Mouse (Mus musculus): ENCODE data around the gene Sh2b3. TPM values are rescaled to one million over a fixed set of nuclear protein-coding genes. Genes with fewer than 3 reads are reported as not detected.
"Not testable (repeated sequence)": the region's sequence is repeated elsewhere in the genome, so short reads cannot be mapped to it uniquely, and the experiment has no call there.

Gene Sh2b3
- polyA plus RNA-seq, 1 experiment from 2014 or later: 5.9 TPM

DNA sequence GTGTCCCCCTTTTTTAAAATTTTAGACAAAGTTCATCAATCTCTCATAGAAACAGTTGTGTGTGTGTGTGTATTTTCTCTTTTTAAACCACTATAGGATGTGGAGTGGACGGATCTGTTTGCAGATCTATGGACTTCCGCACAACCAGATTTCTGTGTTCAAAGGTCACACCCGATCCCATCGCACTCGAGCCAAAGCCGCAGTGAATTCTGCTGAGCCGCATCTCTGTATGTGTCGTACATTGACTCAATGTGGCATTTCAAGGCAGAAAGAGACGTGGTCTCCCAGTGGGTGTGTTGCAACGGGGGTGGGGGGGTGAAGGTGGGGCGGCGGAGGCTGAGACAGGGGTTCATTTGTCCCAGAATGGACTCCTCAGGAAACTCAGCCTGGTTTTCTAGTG, 21.0 kb upstream of the Sh2b3 start:
- H3K4me2 ChIP-seq (replicated peaks): no peak overlapping the region
- no peak for ATAC-seq (replicated peaks)
- H3K9ac ChIP-seq (replicated peaks): no peak overlapping the region
- H3K36me3 ChIP-seq: peaks cover 26% of the 10 kb centered on the region; the same call in 1 of the 2 replicates
- no peaks in the 10 kb centered on the region for H3K9me3 ChIP-seq
- no peak overlapping the region for H3K27ac ChIP-seq (replicated peaks)
- H3K4me3 ChIP-seq: no peak overlapping the region
- H3K27me3 ChIP-seq: no peaks in the 10 kb centered on the region
- peaks cover 16% of the 10 kb centered on the region for H3K4me1 ChIP-seq
- 90% methylated on average over 12 of the region's 12 CpGs for WGBS

DNA sequence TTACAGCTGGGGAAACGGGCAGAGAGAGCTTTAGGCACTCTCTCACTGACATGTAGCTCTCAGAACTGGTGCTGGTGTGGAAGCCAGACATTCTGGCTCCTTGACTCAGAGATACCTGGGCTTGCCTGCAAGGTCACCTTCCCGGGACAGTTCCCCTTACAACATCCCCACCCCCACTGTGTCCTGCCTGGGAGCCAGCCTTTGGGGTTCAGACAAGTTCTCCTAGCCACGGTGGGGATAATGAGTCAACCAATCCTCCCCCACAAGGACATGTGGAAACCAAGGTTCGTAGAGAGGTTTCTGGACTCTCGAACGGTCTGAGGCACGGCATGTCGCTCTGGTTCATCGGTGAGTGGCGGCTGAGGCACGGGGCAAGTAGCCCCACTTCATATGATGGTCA, 19.3 kb upstream of the Sh2b3 start:
- H3K4me2 ChIP-seq (replicated peaks): no peak overlapping the region
- no peak overlapping the region for H3K27ac ChIP-seq (replicated peaks)
- H3K4me1 ChIP-seq: peaks cover 17% of the 10 kb centered on the region
- peaks cover 41% of the 10 kb centered on the region for H3K36me3 ChIP-seq
- WGBS: 90% methylated on average over 11 of the region's 11 CpGs
- H3K4me3 ChIP-seq: no peak overlapping the region
- H3K9ac ChIP-seq (replicated peaks): no peak overlapping the region
- H3K27me3 ChIP-seq: no peaks in the 10 kb centered on the region
- ATAC-seq (replicated peaks): no peak
- no peaks in the 10 kb centered on the region for H3K9me3 ChIP-seq

DNA sequence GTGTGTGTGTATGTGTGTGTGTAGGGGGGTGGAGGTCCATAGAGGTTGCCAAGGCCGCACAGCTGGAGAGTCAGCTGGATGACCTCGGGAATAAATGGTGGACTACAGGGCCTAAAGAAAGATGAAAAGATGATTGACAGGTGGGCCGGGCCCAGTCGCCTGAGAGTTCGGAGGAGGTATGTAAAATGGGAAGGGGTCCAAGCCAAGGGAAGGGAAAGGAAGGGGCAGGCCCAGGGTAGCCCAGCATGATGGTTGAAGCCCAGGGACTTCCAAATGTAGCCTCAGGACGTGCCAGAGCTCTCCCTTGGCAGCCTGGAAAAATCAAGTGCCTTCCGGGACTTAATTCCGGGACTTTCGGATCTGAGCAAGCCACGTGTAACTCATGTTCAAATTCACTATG, 17.3 kb upstream of the Sh2b3 start:
- ATAC-seq (replicated peaks): no peak
- WGBS: 42% methylated on average over 10 of the region's 10 CpGs
- H3K27ac ChIP-seq (replicated peaks): 0 out of 2 replicates have a peak overlapping the region, but pooled peaks have one; percentile 27

DNA sequence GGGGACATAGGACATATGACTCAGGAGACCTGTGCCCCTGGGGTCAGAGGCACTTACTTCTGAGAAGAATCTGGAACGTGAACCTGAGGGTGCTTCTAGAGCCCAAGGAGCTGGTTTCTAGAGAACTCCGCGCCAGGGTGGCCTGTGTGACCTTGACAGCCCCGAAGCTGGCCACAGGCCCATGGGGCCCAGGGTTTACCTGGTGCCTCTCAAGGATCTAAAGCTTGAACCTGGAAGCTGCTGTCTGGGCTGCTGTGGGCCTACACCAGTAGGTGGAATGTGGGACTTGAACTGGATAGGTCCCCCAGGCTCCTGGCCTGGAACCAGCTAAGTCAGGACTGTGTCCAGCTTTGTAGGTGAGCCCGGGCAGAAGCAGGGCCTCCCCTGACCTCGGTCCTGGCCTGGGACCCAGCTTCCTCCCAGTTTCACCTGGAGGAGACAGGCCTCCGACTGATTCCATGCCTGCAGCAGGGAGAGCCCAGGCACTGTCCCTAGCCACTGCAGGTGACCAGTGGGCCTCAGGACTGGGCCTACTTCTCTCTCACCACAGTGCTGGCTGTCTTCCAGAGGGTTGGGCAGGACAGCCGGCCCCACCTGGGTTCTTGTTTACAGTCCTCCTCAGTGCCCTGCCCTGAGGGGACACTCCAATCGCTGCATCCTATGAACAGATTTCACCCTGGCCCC, 16.1 kb upstream of the Sh2b3 start:
- Histone ChIP-seq H3K9ac (replicated peaks) (no peak overlapping the region), H3K4me2 (replicated peaks) (no peak overlapping the region), H3K27ac (replicated peaks) (no peak overlapping the region), H3K4me1 (peaks cover 42% of the 10 kb centered on the region), H3K9me3 (no peaks in the 10 kb centered on the region), H3K4me3 (no peak overlapping the region), H3K36me3 (peaks cover 33% of the 10 kb centered on the region), H3K27me3 (no peaks in the 10 kb centered on the region)
- WGBS: 88% methylated on average over 9 of the region's 9 CpGs
- ATAC-seq (replicated peaks): no peak

More for the DNA sequence above, 17.3 kb upstream of the Sh2b3 start:
- H3K36me3 ChIP-seq: peaks cover 33% of the 10 kb centered on the region
- H3K4me3 ChIP-seq: no peak overlapping the region
- no peaks in the 10 kb centered on the region for H3K27me3 ChIP-seq
- H3K4me2 ChIP-seq (replicated peaks): no peak overlapping the region
- no peak overlapping the region for H3K9ac ChIP-seq (replicated peaks)
- no peaks in the 10 kb centered on the region for H3K9me3 ChIP-seq
- peaks cover 37% of the 10 kb centered on the region for H3K4me1 ChIP-seq

DNA sequence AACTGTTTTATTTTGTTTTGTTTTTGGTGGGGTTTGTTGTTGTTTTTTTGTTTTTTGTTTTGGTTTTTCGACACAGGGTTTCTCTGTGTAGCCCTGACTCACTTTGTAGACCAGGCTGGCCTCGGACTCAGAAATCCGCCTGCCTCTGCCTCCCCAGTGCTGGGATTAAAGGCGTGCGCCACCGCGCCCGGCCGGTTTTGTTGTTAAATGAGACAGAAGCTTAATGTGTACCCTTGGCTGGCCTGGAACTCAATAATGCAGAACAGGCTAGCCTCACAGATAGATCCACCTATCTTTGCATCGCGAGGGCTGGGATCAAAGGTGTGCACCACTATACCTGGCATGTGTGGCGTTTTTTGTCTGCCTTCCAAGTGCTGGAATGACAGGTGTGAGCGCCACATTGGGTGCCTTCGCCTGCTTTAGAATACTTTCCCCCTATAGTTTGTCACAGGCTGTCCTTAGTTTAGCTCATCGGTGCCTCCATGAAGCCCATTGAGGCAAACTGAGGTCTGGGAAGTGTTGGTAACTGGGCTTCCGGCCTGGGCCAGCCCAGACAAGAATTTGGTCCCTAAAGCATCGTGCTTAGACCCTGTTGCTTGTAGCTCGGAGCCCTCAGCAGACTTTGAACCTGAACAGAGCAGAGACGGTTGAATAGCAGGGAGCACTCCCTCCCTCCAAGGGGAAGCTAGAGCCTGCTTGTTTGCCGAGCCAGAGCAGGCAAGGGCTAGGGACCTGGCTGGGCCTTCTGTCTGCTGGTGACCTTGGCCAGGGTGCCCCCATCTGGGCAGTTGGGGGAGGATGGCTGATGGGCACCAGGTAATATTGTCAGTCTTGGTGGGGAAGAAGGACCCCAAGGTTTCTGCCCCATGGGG, 12.3 kb upstream of the Sh2b3 start:
- H3K27me3 ChIP-seq: no peaks in the 10 kb centered on the region
- H3K9me3 ChIP-seq: no peaks in the 10 kb centered on the region
- WGBS: 39% methylated on average over 20 of the region's 20 CpGs
- peaks cover 46% of the 10 kb centered on the region for H3K4me1 ChIP-seq
- H3K27ac ChIP-seq (replicated peaks): 0 out of 2 replicates have a peak overlapping the region, but pooled peaks have one; percentile 5
- peaks cover 27% of the 10 kb centered on the region for H3K36me3 ChIP-seq
- H3K4me2 ChIP-seq (replicated peaks): peak overlapping the region; percentile 54
- H3K4me3 ChIP-seq: peak overlapping the region; percentile 78
- peak overlapping the region; percentile 73 for H3K9ac ChIP-seq (replicated peaks)
- no peak for ATAC-seq (replicated peaks)

DNA sequence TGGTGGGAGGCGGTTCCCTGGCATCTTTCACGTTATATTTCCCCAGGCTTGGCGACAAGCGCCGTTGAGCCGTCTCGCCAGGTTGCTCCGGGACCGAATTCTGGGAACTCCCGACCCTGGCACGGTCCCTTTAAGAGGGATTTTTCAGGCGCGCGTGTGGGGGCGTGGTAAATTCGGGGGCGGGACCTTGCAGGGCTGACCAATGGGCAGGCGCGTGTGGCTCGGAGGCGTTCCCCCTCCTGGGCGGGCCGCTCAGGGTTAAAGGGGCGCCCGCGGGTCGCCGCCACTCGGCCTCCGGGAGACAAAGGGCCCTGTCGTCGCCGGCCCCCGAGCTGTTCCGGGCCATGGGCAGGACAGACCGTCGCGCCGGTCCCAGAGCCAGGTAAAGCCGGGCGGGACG, 11.3 kb upstream of the Sh2b3 start, which contains the start of gene Pheta1:
Gene Pheta1, plus strand, starts transcription at position 242 of the 400 bp plus-strand sequence.
- peak; percentile 91 for ATAC-seq (replicated peaks)
- H3K9me3 ChIP-seq: no peaks in the 10 kb centered on the region
- WGBS: 0% methylated on average over 42 of the region's 42 CpGs

DNA sequence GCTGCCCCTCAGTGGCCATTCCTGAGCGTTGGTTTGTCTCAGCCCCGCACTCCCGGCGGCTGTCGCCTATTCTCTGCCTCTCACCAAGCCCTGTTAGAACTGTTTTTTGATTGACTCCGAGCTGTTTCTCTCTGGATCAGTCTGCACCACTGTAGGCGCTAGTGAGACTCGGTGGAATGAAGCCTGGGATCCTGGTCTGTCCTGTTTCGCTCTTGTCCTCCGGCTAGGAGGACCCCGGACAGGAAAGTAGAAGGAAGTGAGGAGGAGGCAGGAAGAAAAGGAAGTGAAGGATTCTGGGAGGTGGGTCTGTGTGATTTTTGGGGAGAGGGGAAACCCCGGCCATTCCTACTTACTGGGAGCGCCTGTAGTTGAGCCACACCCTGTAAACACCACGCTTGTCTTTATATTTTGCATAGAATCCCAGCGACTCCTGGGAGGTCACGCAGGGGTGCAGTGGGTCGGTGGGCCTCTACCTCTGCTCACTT, 10.6 kb upstream of the Sh2b3 start:
- under 1% methylated on average over 17 of the region's 17 CpGs for WGBS
- ATAC-seq (replicated peaks): peak; percentile 24; the same call in 1 of the 2 replicates

More for the DNA sequence above, 11.3 kb upstream of the Sh2b3 start, which contains the start of gene Pheta1:
- Histone ChIP-seq H3K36me3 (peaks cover 21% of the 10 kb centered on the region), H3K9ac (replicated peaks) (peak within 1 kb of the TSS; percentile 73), H3K4me1 (peaks cover 37% of the 10 kb centered on the region), H3K4me2 (replicated peaks) (peak within 1 kb of the TSS; percentile 54), H3K27ac (replicated peaks) (peak within 1 kb of the TSS; percentile 62), H3K4me3 (peak within 1 kb of the TSS; percentile 78), H3K27me3 (peaks cover 7% of the 10 kb centered on the region)

DNA sequence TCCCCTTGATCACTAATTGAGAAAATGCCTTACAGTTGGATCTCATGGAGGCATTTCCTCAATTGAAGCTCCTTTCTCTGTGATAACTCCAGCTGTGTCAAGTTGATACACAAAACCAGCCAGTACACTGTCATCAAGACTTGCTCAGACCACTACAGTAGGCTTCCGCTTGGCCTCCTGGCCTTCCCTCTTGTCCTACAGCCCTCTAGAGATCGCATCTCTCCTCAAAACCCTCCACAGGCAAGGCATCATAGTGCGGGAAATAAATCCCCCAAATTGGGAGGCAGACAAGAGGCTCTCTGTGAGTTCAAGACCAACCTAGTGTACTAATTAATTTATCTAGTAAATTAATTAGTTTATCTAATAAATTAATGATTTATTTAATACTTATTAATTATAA, 9.8 kb upstream of the Sh2b3 start:
- peaks cover 13% of the 10 kb centered on the region for H3K27me3 ChIP-seq
- ATAC-seq (replicated peaks); H3K27ac ChIP-seq (replicated peaks); H3K4me2 ChIP-seq (replicated peaks); H3K4me3 ChIP-seq; H3K36me3 ChIP-seq; H3K9me3 ChIP-seq; H3K9ac ChIP-seq (replicated peaks): not testable (repeated sequence)
- 75% methylated on average over 3 of the region's 3 CpGs for WGBS
- peaks cover 48% of the 10 kb centered on the region for H3K4me1 ChIP-seq

More for the DNA sequence above, 10.6 kb upstream of the Sh2b3 start:
- Histone ChIP-seq H3K36me3 (peaks cover 16% of the 10 kb centered on the region), H3K4me2 (replicated peaks) (peak overlapping the region; percentile 54), H3K4me1 (peaks cover 41% of the 10 kb centered on the region), H3K4me3 (peak overlapping the region; percentile 78), H3K27ac (replicated peaks) (peak overlapping the region; percentile 62), H3K9ac (replicated peaks) (peak overlapping the region; percentile 73), H3K27me3 (peaks cover 13% of the 10 kb centered on the region), H3K9me3 (no peaks in the 10 kb centered on the region)

DNA sequence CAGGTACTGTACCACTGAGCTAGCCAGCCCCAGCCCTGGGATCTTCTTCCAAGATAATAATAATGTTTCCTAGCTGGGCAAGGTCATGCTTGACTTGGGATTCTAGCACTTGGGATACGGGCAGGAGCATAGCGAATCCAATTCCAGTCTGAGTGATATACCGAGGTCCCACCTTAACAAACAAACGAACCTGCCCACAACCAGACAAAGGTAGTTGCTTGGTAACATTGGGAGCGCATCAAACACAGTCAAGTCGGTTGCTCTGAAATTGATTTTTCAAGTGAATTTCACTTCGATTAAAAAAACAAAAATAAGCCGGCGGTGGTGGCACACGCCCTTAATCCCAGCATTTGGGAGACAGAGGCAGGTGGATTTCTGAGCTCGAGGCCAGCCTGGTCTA, 8.9 kb upstream of the Sh2b3 start:
- 84% methylated on average over 11 of the region's 11 CpGs for WGBS
- Histone ChIP-seq H3K4me1 (peaks cover 43% of the 10 kb centered on the region), H3K9ac (replicated peaks) (no peak overlapping the region), H3K4me3 (no peak overlapping the region), H3K27ac (replicated peaks) (no peak overlapping the region), H3K4me2 (replicated peaks) (no peak overlapping the region), H3K9me3 (no peaks in the 10 kb centered on the region), H3K27me3 (peaks cover 18% of the 10 kb centered on the region), H3K36me3 (no peaks in the 10 kb centered on the region)
- ATAC-seq (replicated peaks): no peak

DNA sequence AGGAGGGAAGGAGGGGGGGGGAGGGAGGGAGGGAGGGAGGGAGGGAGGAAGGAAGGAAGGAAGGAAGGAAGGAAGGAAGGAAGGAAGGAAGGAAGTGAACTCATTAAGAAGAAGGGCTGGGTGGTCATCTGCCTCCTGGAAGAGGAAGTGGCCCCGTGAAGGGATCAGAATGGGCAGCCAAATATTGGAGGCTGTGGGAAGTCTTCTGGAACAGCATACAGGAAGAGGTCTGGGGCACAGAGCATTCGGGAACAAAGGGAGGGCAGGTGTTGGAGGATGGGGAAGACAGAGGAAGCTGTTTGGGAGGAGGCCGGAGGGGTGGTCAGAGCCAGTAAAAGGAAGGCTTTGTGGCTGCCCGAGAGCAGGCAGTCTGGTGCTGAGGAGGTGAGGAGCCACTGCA, 7.9 kb upstream of the Sh2b3 start:
- Histone ChIP-seq H3K36me3 (no peaks in the 10 kb centered on the region), H3K9me3 (no peaks in the 10 kb centered on the region), H3K4me3 (no peak overlapping the region), H3K27me3 (peaks cover 18% of the 10 kb centered on the region), H3K4me2 (replicated peaks) (no peak overlapping the region), H3K9ac (replicated peaks) (no peak overlapping the region), H3K4me1 (peaks cover 34% of the 10 kb centered on the region), H3K27ac (replicated peaks) (no peak overlapping the region)
- ATAC-seq (replicated peaks): no peak
- WGBS: 45% methylated on average over 4 of the region's 4 CpGs

DNA sequence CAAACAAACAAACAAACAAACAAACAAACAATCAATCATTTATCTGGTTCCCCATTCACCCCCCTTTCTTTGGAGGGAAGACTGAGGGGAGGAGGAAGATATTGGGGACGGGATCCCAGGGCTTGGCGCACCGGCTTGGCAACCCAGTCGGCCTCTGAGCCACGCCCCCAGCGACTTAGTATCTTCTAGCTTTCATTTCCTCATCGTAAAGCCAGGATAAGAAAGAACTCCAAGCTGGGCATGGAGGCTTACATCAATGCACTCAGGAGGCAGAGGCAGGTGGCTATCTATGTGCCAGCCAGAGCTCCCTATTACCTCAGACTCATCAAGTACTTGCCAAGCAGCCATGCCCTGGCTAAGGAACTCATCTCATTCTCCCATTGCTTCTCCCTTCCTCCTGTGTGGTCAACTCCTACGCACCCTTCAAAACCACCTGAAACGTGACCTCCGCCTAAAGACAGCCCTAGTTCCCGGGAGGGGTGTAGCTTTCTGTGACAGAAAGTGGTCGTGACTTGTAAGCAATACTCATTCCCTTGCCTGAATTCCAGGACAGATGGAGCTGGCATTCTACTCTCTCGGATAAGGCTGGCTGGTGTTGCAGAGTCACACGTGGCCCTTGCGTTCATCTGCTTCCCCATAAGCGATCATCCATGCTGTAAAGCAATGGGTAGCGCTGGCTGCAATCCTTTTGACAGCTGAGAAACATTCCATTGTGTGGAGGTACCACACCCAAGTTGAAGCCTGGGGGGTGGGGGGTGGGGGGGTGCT, 5.9 kb upstream of the Sh2b3 start:
- ATAC-seq (replicated peaks): no peak
- H3K9me3 ChIP-seq: no peaks in the 10 kb centered on the region
- peaks cover 30% of the 10 kb centered on the region for H3K27me3 ChIP-seq
- H3K27ac ChIP-seq (replicated peaks): no peak overlapping the region
- H3K9ac ChIP-seq (replicated peaks): 0 out of 2 replicates have a peak overlapping the region, but pooled peaks have one; percentile 57
- H3K4me2 ChIP-seq (replicated peaks): peak overlapping the region; percentile 77
- H3K4me1 ChIP-seq: peaks cover 29% of the 10 kb centered on the region
- H3K4me3 ChIP-seq: peak overlapping the region; percentile 50
- H3K36me3 ChIP-seq: no peaks in the 10 kb centered on the region
- 11% methylated on average over 17 of the region's 17 CpGs for WGBS

Data from forebrain, embryonic 15.5 days (tissue).